Mouse (Mus musculus) ES-E14 (cell line): ENCODE measurements around the gene Slc7a11.

Experiments used
- CHD2 ChIP-seq: IDR thresholded peaks from 2 replicates; pipeline ENCODE4 v1.6.1; 2014; ENCODE audit warnings: mild to moderate bottlenecking, low read depth, low read length, inconsistent platforms
- HCFC1 ChIP-seq: IDR thresholded peaks from 2 replicates; pipeline ENCODE4 v1.6.1; 2012; ENCODE audit warnings: low read length, inconsistent platforms, borderline replicate concordance; ENCODE audit not compliant: insufficient read depth
- MAFK ChIP-seq: IDR thresholded peaks from 2 replicates; pipeline ENCODE4 v1.6.1; 2014; ENCODE audit warnings: mild to moderate bottlenecking, low read depth, low read length, inconsistent platforms; ENCODE audit not compliant: insufficient read depth
- ZC3H11A ChIP-seq: IDR thresholded peaks from 2 replicates; pipeline ENCODE4 v1.6.1; 2012; ENCODE audit warnings: low read depth, mild to moderate bottlenecking, inconsistent platforms, low read length, borderline replicate concordance
- ZNF384 ChIP-seq: IDR thresholded peaks from 2 replicates; pipeline ENCODE4 v1.6.1; 2012; ENCODE audit warnings: low read depth, low read length, inconsistent platforms

DNA sequence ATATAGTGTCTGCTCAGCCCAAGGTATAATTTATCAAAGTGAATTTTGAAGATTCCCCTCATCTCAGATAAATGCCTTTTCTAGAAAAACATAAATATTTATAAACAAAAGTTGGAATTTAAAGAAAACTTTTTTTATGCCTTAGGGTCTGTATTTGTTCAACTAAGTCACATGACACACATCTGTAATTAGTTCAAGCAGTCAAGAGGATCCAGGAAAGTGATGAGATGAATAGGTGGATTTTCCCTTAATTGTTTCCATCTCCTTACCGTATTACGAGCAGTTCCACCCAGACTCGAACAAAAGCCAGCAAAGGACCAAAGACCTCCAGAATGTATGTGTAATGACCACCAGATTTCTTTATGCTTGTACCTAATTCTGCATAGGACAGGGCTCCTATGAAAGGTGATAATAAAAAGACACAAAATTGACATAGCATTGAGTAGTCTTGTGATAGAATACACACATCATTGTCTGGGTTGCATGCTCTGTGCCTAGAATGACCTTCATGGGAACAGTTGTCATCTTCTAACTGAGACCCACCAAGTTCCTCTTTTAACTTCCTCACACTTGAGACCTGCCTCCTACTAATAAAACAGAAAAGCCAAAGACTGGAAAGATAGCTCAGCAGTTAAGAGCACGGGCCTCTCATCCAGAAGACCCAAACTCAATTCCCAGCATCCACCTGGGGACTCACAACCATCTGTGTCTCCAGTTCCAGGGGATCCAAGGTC is 4.7 kb downstream of the Slc7a11 start:
- TF ChIP-seq ZNF384 (no peak), MAFK (no peak), ZC3H11A (no peak), CHD2 (no peak), HCFC1 (no peak)
